Mouse (Mus musculus) ES-Bruce4 (cell line): ENCODE results near the gene Pde4dip. TPM values are rescaled to one million over a fixed set of nuclear protein-coding genes. Genes with fewer than 3 reads are reported as not detected.

Experiments used
- H3K27ac ChIP-seq: 2 replicates; pipeline ENCODE4 v1.5.1; 2012; ENCODE audit warnings: low read length, inconsistent platforms; ENCODE audit not compliant: insufficient read depth
- H3K27me3 ChIP-seq: 2 replicates; pipeline ENCODE4 v1.6.1; 2012; ENCODE audit warnings: mild to moderate bottlenecking, low read length, inconsistent platforms; ENCODE audit not compliant: control insufficient read depth, poor library complexity, insufficient read depth, severe bottlenecking
- H3K36me3 ChIP-seq: 2 replicates; pipeline ENCODE4 v1.6.1; 2012; ENCODE audit warnings: inconsistent platforms, mild to moderate bottlenecking, low read length, moderate library complexity; ENCODE audit not compliant: control insufficient read depth, poor library complexity, insufficient read depth, severe bottlenecking
- H3K4me1 ChIP-seq: one replicate; pipeline ENCODE4 v1.8.1; 2011; ENCODE audit warnings: low read length; ENCODE audit not compliant: control insufficient read depth, insufficient read depth
- H3K4me3 ChIP-seq: 2 replicates; pipeline ENCODE4 v1.5.1; 2011; ENCODE audit warnings: low read depth, mild to moderate bottlenecking, low read length
- H3K9ac ChIP-seq: 2 replicates; pipeline ENCODE4 v1.6.1; 2012; ENCODE audit warnings: low read depth, mild to moderate bottlenecking, inconsistent platforms; ENCODE audit not compliant: poor library complexity, severe bottlenecking
- H3K9me3 ChIP-seq: replicated peaks from 2 replicates; pipeline ENCODE4 v1.6.1; 2012; ENCODE audit warnings: mild to moderate bottlenecking, low read length, inconsistent platforms; ENCODE audit not compliant: control insufficient read depth, poor library complexity, insufficient read depth, severe bottlenecking
- CTCF ChIP-seq: IDR thresholded peaks from one replicate; pipeline ENCODE4 v1.8.1; 2011; ENCODE audit warnings: low read depth, low read length
- EP300 ChIP-seq: IDR thresholded peaks from 2 replicates; pipeline ENCODE4 v1.6.1; 2011; ENCODE audit warnings: low read depth, low read length; ENCODE audit not compliant: insufficient read depth
- POLR2A ChIP-seq: IDR thresholded peaks from one replicate; pipeline ENCODE4 v1.8.1; 2011; ENCODE audit warnings: low read length; ENCODE audit not compliant: insufficient read depth
- polyA plus RNA-seq: library from polyadenylated mRNA; stranded (reverse); fragments of >200 nt; gene quantifications from 2 replicates; pipeline ENCODE4 v1.2.4, GENCODE M21; 2011; ENCODE audit warnings: low read depth; ENCODE audit not compliant: missing spikeins, insufficient read depth, insufficient read length

The Pde4dip gene
- polyA plus RNA-seq, 1 experiment: 16.8 TPM

- no peak for TF ChIP-seq POLR2A
- TF ChIP-seq CTCF: no peak
- TF ChIP-seq EP300: no peak
- H3K4me1 ChIP-seq: no peaks in the 10 kb centered on the region
- H3K27ac ChIP-seq: no peak overlapping the region
- no peak overlapping the region for H3K9ac ChIP-seq
- no peak overlapping the region for H3K4me3 ChIP-seq
- no peaks in the 10 kb centered on the region for H3K27me3 ChIP-seq
- no peaks in the 10 kb centered on the region for H3K36me3 ChIP-seq
- H3K9me3 ChIP-seq: no peaks in the 10 kb centered on the region
These were observed 239.5 kb downstream of the Pde4dip start for GRCm38 (mm10) chr3:97649022-97649421.

DNA sequence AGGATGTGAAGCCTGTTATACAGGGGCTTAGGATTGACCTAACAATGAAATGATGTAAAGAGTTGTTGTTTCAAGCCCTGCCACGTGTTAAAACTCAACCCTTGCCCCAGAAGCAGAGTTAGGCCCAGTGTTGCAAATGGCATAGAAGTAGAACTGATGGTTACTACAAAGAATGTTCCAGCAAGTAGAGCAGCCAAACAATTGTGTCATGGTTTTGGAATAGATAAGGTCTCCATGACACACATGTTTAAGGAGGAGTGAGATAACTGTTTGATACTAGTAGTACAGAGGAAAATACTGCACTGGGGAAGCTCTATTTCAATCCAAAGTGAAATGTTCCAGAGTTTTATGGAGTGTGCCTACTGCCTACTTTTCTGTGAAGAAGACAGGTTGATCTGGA is 240.0 kb downstream of the Pde4dip start:
- Histone ChIP-seq H3K36me3 (no peaks in the 10 kb centered on the region), H3K27me3 (no peaks in the 10 kb centered on the region), H3K27ac (no peak overlapping the region), H3K9ac (no peak overlapping the region), H3K4me1 (no peaks in the 10 kb centered on the region), H3K4me3 (no peak overlapping the region), H3K9me3 (no peaks in the 10 kb centered on the region)
- TF ChIP-seq EP300 (no peak), POLR2A (no peak), CTCF (no peak)

- TF ChIP-seq POLR2A: no peak
- no peak for TF ChIP-seq CTCF
- TF ChIP-seq EP300: no peak
- H3K4me3 ChIP-seq: no peak overlapping the region
- H3K27ac ChIP-seq: no peak overlapping the region
- no peak overlapping the region for H3K9ac ChIP-seq
- no peaks in the 10 kb centered on the region for H3K4me1 ChIP-seq
- H3K36me3 ChIP-seq: no peaks in the 10 kb centered on the region
- no peaks in the 10 kb centered on the region for H3K9me3 ChIP-seq
- H3K27me3 ChIP-seq: no peaks in the 10 kb centered on the region
These were observed 246.5 kb downstream of the Pde4dip start for GRCm38 (mm10) chr3:97642001-97642400.

DNA sequence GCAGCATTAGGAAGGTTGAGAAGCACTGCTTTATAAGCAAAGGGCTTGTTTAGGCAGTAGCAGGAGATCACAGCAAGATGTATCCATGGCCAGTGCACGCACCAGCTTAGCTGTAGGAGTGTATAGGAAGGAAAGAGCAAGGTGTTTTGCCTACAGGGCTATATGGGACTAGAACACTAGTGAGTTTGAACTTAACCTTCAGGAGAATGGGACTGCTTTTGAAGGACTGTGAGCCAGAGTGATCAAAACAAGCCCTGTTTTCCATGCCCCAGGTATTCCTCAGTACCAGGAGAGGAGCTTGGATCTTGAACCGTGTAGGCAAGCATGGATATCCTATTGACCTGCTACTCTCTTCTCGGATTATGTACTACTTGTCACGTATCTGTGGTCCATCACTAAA is 247.1 kb downstream of the Pde4dip start:
- Histone ChIP-seq H3K4me3 (no peak overlapping the region), H3K27me3 (no peaks in the 10 kb centered on the region), H3K27ac (no peak overlapping the region), H3K4me1 (no peaks in the 10 kb centered on the region), H3K36me3 (no peaks in the 10 kb centered on the region), H3K9ac (no peak overlapping the region), H3K9me3 (no peaks in the 10 kb centered on the region)
- TF ChIP-seq POLR2A: no peak
- no peak for TF ChIP-seq CTCF
- no peak for TF ChIP-seq EP300

Other genes starting within 250 kb of the Pde4dip start
- 17.6 and 21.2 TPM in 2 replicates for gene Prkab2, start 230.5 kb downstream of the Pde4dip start, polyA plus RNA-seq
- gene Gm17651, start 214.0 kb downstream of the Pde4dip start, polyA plus RNA-seq: not detected in 2 replicates
- gene Sec22b, start 12.5 kb upstream of the Pde4dip start, polyA plus RNA-seq: 76.9 and 78.9 TPM in 2 replicates
- 23.2 and 23.5 TPM in 2 replicates for gene Notch2, start 124.8 kb upstream of the Pde4dip start, polyA plus RNA-seq